Mouse (Mus musculus) gastrocnemius, adult 2 months (tissue): ENCODE results near the gene Pcca. TPM values are rescaled to one million over a fixed set of nuclear protein-coding genes. Genes with fewer than 3 reads are reported as not detected.
"Not testable (repeated sequence)": the region's sequence is repeated elsewhere in the genome, so short reads cannot be mapped to it uniquely, and the experiment has no call there.

Experiments used
- DNase-seq: peaks from one replicate; pipeline ENCODE4 v3.0.0; 2022
- H3K27ac ChIP-seq: fragments of 200-600 bp; 2 replicates; pipeline ENCODE4 v1.8.1; 2022; ENCODE audit warnings: mild to moderate bottlenecking
- H3K4me3 ChIP-seq: fragments of 200-600 bp; 2 replicates; pipeline ENCODE4 v1.8.1; 2022; ENCODE audit warnings: mild to moderate bottlenecking, moderate library complexity
- CTCF ChIP-seq: fragments of 200-600 bp; IDR thresholded peaks from 2 replicates; pipeline ENCODE4 v1.8.1; 2022; ENCODE audit warnings: antibody characterized with exemption, mild to moderate bottlenecking, moderate library complexity
- intact Hi-C: fragments of 180-260 bp; cut with DNase I; formaldehyde crosslinking; loops from one replicate; pipeline ENCODE4 v1.15.1; 2025
- total RNA-seq, 2 experiments: library from RNA; stranded (reverse); gene quantifications; 2 replicates each; pipeline ENCODE4 v1.2.3; 2021

Pcca gene
- total RNA-seq, 2 experiments from 2014 or later: 37.7 to 58.5 TPM

DNA sequence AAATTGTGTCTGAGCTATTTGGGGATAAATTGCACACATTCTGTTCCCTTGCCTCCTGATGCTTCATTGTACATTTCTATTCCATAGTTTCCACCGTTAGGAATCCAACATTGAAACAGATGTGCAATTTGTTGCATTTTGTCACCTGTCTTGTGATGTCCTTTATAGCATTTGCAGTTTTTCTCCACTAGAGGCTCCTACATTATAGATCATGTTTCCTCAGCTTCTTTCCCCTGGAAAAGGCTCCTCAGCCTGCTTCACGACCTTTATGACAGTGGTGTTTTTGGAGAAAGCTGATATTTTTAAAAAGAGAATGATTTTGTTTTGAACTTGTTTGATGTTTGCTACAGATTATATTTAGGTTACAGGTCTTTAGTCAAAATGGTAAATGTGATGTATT lies 25.1 kb upstream of the Pcca start:
- TF ChIP-seq CTCF: peak; percentile 72
- intact Hi-C loops: loop anchor here (2.0 kb wide), 1 partner anchor 368 kb away; no protein-coding TSS in a partner anchor

GRCm38 (mm10) chr14:122511519-122511918 lies 22.6 kb upstream of the Pcca start:
- no peak for DNase-seq
- Histone ChIP-seq H3K4me3 (no peak overlapping the region), H3K27ac (no peak overlapping the region)
- intact Hi-C loops: no loop called here
- no peak for TF ChIP-seq CTCF

More for the DNA sequence above, 25.1 kb upstream of the Pcca start:
- Histone ChIP-seq H3K4me3 (no peak overlapping the region), H3K27ac (no peak overlapping the region)
- DNase-seq: no peak

- DNase-seq: no peak
- intact Hi-C loops: loop anchor here (2.0 kb wide), 1 partner anchor 19 kb away; no protein-coding TSS in a partner anchor
- TF ChIP-seq CTCF: no peak
- Histone ChIP-seq H3K27ac (no peak overlapping the region), H3K4me3 (no peak overlapping the region)
Measured at GRCm38 (mm10) chr14:122513511-122514036, 20.6 kb upstream of the Pcca start.

DNA sequence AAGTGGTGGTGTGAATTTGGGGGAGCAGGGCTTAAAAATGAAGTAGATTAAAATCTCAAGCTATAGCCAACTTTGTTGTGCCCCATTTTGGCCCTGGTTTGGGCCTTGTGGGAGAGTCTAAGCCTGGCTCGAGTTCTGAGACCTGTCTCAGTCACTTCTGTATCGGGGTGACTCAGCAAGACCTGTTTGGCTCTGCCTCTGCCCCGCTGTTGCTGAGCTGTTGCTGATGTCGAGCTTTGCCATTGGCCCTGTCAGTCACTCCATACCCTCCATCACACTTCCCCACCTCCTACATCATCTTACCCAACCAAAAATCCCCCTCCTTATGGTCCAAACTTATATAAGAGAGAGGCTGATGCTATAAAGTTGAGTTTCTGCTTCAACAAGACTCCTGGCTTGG lies 5.6 kb upstream of the Pcca start:
- no peak overlapping the region for H3K4me3 ChIP-seq
- no peak overlapping the region for H3K27ac ChIP-seq
- intact Hi-C loops: no loop called here
- no peak for TF ChIP-seq CTCF
- no peak for DNase-seq

DNA sequence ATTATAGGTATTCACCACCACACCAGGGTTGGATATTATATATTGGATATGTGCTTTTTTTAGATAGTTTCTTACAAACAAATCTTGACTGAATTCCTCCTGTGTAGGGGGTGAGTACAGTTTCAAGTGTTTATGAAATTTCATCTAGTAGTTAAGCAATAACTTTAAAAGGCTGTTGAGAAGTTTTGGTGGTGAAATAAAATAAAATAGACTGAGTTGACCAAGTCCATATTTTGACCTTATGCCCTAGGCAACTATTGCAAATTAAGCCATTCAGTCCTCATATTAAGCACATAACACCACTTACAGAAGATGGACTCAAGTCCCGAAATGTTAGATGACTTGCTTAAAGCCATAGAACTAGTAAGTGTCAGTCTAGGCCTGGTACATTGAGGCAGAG lies 1.9 kb downstream of the Pcca start:
- Histone ChIP-seq H3K27ac (no peak overlapping the region), H3K4me3 (no peak overlapping the region)
- intact Hi-C loops: no loop called here
- no peak for TF ChIP-seq CTCF
- no peak for DNase-seq

DNA sequence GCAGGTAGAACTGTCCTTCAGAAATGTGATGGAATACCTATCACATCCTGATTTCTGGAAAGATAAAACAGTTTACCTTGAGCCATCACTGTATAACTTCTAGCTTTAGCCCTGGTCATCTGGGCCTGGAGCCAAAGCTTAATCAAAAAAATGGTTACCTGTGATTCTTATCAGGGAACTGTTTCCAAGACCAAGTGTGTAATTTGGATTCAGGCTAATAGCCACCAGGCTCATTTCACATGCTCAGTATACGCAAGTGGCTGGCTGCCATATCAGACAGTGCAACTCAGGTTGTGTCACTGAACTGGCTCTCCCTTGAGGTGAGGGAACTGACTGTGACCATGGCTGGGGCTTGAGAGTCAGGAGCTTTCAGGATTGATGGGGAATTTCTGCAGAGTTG lies 14.3 kb downstream of the Pcca start:
- no peak for DNase-seq
- no peak overlapping the region for H3K27ac ChIP-seq
- H3K4me3 ChIP-seq: no peak overlapping the region
- intact Hi-C loops: no loop called here
- TF ChIP-seq CTCF: no peak

GRCm38 (mm10) chr14:122548905-122549304 lies 14.8 kb downstream of the Pcca start:
- no peak overlapping the region for H3K4me3 ChIP-seq
- DNase-seq: no peak
- no peak overlapping the region for H3K27ac ChIP-seq
- intact Hi-C loops: no loop called here
- TF ChIP-seq CTCF: no peak

DNA sequence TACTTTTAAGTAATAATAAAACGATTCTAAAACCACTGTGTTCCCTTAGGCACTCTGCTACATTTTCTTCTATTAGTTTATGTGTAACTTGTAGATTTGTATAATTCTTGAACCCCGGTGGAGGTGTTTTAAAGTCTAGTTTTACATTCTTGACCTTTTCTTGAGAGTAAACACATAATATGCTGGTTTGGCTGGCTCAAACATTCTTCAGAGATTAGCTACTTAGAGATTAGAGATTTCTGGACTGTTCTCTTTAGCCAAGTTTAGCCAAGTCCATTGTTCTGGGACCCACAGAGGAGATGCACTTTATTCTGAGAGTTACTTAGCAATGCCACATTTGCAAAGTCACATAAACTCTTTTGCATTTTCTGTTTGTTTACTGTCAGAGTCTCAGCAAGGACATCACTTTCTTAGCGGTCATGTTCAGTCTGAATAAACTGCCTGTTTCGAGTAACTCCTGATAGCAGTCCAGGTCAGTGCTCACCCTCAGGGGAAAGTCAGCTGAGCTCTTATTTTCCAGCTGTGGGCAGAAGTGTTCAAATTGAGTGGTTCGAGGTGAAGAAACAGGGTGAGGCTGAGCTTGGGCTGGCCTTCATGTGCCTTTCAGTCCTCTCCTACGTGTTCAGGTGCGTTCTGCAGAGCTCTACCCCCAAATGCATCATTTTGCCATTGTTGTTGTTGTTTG lies 18.8 kb downstream of the Pcca start:
- no peak for TF ChIP-seq CTCF
- no peak for DNase-seq
- Histone ChIP-seq H3K4me3 (no peak overlapping the region), H3K27ac (no peak overlapping the region)
- intact Hi-C loops: no loop called here

- intact Hi-C loops: no loop called here
- Histone ChIP-seq H3K4me3 (peak overlapping the region; percentile 9; the same call in 1 of the 2 replicates), H3K27ac (no peak overlapping the region)
- no peak for TF ChIP-seq CTCF
- DNase-seq: no peak
Measured at GRCm38 (mm10) chr14:122557353-122557752, 23.2 kb downstream of the Pcca start.

DNA sequence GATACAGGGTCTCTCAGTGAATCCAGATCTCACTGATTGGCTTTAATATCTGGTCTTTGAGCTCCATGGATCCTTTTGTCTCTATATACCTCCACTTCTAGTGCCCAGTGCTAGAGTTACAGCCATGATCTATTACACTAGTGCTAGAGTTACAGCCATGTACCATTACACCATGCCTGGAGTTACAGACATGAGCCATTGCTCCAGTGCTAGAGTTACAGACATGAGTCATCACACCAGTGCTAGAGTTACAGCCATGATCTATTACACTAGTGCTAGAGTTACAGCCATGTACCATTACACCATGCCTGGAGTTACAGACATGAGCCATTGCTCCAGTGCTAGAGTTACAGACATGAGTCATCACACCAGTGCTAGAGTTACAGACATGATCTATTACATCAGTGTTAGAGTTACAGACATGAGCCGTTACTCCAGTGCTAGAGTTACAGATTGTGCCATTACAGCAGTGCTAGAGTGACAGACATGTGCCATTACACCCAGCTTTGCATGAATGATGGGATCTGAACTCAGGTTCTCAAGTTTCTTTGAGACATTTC lies 26.8 kb downstream of the Pcca start:
- peak; percentile 22 for DNase-seq
- H3K27ac ChIP-seq: peak overlapping the region; percentile 65
- intact Hi-C loops, H3K4me3 ChIP-seq: not testable (repeated sequence)

- no peak overlapping the region for H3K4me3 ChIP-seq
- intact Hi-C loops: no loop called here
- TF ChIP-seq CTCF: no peak
- H3K27ac ChIP-seq: no peak overlapping the region
- no peak for DNase-seq
Measured at GRCm38 (mm10) chr14:122570862-122571261, 36.7 kb downstream of the Pcca start.

- intact Hi-C loops: no loop called here
- no peak for DNase-seq
- TF ChIP-seq CTCF: no peak
- peak overlapping the region; percentile 12; the same call in 1 of the 2 replicates for H3K27ac ChIP-seq
- H3K4me3 ChIP-seq: no peak overlapping the region
Measured at GRCm38 (mm10) chr14:122574064-122574751, 40.1 kb downstream of the Pcca start.

GRCm38 (mm10) chr14:122577816-122578215 lies 43.7 kb downstream of the Pcca start:
- Histone ChIP-seq H3K4me3 (no peak overlapping the region), H3K27ac (no peak overlapping the region)
- peak; percentile 37; the same call in 1 of the 2 replicates for TF ChIP-seq CTCF
- DNase-seq: no peak
- intact Hi-C loops: no loop called here
